Mouse (Mus musculus): ENCODE measurements around the gene Timp2. TPM values are rescaled to one million over a fixed set of nuclear protein-coding genes. Genes with fewer than 3 reads are reported as not detected.

Gene Timp2
- polyA plus RNA-seq, 1 experiment from 2014 or later = 36.3 TPM

Other genes with a start within 250 kb of the Timp2 start
- gene Dnah17, start 225.1 kb downstream of the Timp2 start, polyA plus RNA-seq (2016; fragmentation: Nextera tagmentation; extraction: Ambion mirVana) = 0.19 and 0.33 TPM in 2 replicates
- gene Cyth1, start 107.1 kb downstream of the Timp2 start, polyA plus RNA-seq (2016; fragmentation: Nextera tagmentation; extraction: Ambion mirVana) = 13.9 and 23.0 TPM in 2 replicates
- 18.9 and 21.6 TPM in 2 replicates for gene Usp36, start 65.5 kb downstream of the Timp2 start, polyA plus RNA-seq (2016; fragmentation: Nextera tagmentation; extraction: Ambion mirVana)
- 0.19 and 0.21 TPM in 2 replicates for gene Cep295nl, start 13.2 kb downstream of the Timp2 start, polyA plus RNA-seq (2016; fragmentation: Nextera tagmentation; extraction: Ambion mirVana)
- gene Lgals3bp, start 46.4 kb upstream of the Timp2 start, polyA plus RNA-seq (2016; fragmentation: Nextera tagmentation; extraction: Ambion mirVana) = 1.8 and 2.0 TPM in 2 replicates
- 23.7 and 31.1 TPM in 2 replicates for gene Cant1, start 63.3 kb upstream of the Timp2 start, polyA plus RNA-seq (2016; fragmentation: Nextera tagmentation; extraction: Ambion mirVana)
- 1.8 and 2.0 TPM in 2 replicates for gene C1qtnf1, start 72.5 kb upstream of the Timp2 start, polyA plus RNA-seq (2016; fragmentation: Nextera tagmentation; extraction: Ambion mirVana)
- 8.7 and 8.9 TPM in 2 replicates for gene Engase, start 121.1 kb upstream of the Timp2 start, polyA plus RNA-seq (2016; fragmentation: Nextera tagmentation; extraction: Ambion mirVana)